In the genomic region with DNA sequence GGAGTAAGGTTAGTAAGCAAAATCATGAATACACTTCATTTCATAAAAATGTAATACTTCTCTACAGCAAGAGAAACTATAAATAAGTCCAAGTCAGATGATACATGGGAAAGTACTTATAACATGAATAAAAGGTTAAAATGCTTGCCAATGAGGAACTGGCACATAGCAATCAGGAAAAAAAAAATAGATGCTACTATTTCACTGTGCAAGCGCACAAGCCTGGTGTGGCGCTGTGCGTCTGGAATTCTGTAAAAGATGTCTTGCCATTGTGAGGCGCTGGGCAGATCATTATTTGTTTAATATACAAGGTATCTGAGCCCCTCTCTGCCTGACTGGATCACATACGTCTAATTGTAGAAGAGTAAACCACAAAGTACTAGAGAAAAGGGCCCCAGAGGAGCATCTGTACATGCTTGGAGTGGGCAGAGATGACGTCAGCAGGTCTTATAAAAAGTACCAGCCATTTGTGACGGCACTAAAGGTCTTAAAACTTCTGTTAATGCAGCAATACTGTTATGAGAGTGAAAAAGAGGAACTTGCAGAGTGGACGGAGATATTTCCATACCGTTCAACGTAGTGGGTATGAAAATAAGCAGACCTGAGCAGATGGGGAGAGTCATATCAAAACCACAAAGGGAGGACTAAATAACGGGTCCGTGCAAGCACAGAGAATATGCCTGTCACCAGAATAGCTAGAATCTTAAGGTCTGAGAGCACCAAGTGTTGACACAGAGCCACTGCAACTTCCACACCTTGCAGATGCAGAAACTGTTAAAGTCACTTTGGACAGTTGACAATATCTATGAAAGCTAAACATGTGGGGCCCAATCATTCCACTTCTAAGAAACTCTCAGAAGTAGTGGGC, we compare ENCODE assay signal across 16 mouse cellular contexts. TPM values are rescaled to one million over a fixed set of nuclear protein-coding genes. Genes with fewer than 3 reads are reported as not detected.
A peak's percentile ranks its signal among the peaks of the same experiment; 100 is the strongest.
DNase-seq lines count a peak whose midpoint lies in the region; ATAC-seq and TF ChIP-seq lines count a peak whose summit lies in the region.
"Had no signal": no experiment of that assay in that cellular context is flagged by ENCODE, and none has a peak within 500 bp of the region (broad histone marks: within the 10 kb centered on the region; RNA-seq: fewer than 3 reads in every experiment).

No protein-coding gene starts in this region.

- no peak for TF ChIP-seq EP300 in lung, postnatal 0 days (IDR thresholded peaks at IDR 0.05)
- peak; percentile 99 for TF ChIP-seq EP300 in CH12.LX (IDR thresholded peaks at IDR 0.05; ENCODE audit: low read length)

- H3K9me3 ChIP-seq in lung, postnatal 0 days (ENCODE audit: low read length) = no peaks in the 10 kb centered on the region
- peaks cover 15% of the 10 kb centered on the region for H3K9me3 ChIP-seq in CH12.LX (replicated peaks; ENCODE audit: low read length)
- H3K9me3 ChIP-seq in kidney, embryonic 14.5 days (ENCODE audit: control insufficient read depth, low read length) = peaks cover 3% of the 10 kb centered on the region; the same call in 1 of the 2 replicates
- H3K9me3 ChIP-seq: limb, embryonic 10.5 days; lung, embryonic 15.5 days had no signal

- H3K4me3 ChIP-seq in lung, postnatal 0 days (ENCODE audit: low read depth, low read length) = no peak overlapping the region
- no peak overlapping the region for H3K4me3 ChIP-seq in lung, adult 2 months (replicated peaks; ENCODE audit: extremely low read depth, low read depth, low read length)
- no peak overlapping the region for H3K4me3 ChIP-seq in CH12.LX (replicated peaks in 1 of 3; ENCODE audit: low read depth in 2 of 3, low read length in 2 of 3, poor library complexity in 1 of 3)
- H3K4me3 ChIP-seq in kidney, embryonic 14.5 days (ENCODE audit: low read length) = no peak overlapping the region
- H3K4me3 ChIP-seq: erythroblast, embryonic 14.5 days; heart, adult 2 months; limb, embryonic 10.5 days; lung, embryonic 15.5 days; myocyte had no signal

- dilution Hi-C loops in CH12.LX (cut with MboI; ENCODE audit: extremely low pct_ligation_motif_present, extremely low pct_unique_long_range_greater_than_20kb, low sequenced_read_pairs) = no loop called here

- H3K36me3 ChIP-seq in lung, postnatal 0 days (ENCODE audit: insufficient read depth, low read length) = no peaks in the 10 kb centered on the region
- peaks cover 13 to 14% of the 10 kb centered on the region in 2 experiments for H3K36me3 ChIP-seq in CH12.LX (replicated peaks in 1 of 2; ENCODE audit: control insufficient read depth in 1 of 2, insufficient read depth in 1 of 2, low read length in 1 of 2)
- H3K36me3 ChIP-seq in kidney, embryonic 14.5 days (ENCODE audit: control insufficient read depth, insufficient read depth, low read length) = no peaks in the 10 kb centered on the region
- H3K36me3 ChIP-seq: limb, embryonic 10.5 days; lung, embryonic 15.5 days had no signal

- no peaks in the 10 kb centered on the region for H3K27me3 ChIP-seq in lung, postnatal 0 days (replicated peaks; ENCODE audit: insufficient read depth, low read length)
- H3K27me3 ChIP-seq in CH12.LX (replicated peaks) = no peaks in the 10 kb centered on the region
- no peaks in the 10 kb centered on the region for H3K27me3 ChIP-seq in kidney, embryonic 14.5 days (ENCODE audit: control insufficient read depth, insufficient read depth, low read length)
- H3K27me3 ChIP-seq: lung, embryonic 15.5 days had no signal

- WGBS in lung, postnatal 0 days = 70% methylated on average over 12 of the region's 12 CpGs
- 72% methylated on average over 12 of the region's 12 CpGs for WGBS in lung, adult 2 months
- 84% methylated on average over 12 of the region's 12 CpGs for WGBS in kidney, embryonic 14.5 days

- peaks cover 2% of the 10 kb centered on the region for H3K79me2 ChIP-seq in CH12.LX (replicated peaks; ENCODE audit: control insufficient read depth, extremely low read depth, insufficient read depth, poor library complexity, severe bottlenecking)

- no peak overlapping the region for H3K27ac ChIP-seq in lung, postnatal 0 days (ENCODE audit: low read length)
- H3K27ac ChIP-seq in CH12.LX (ENCODE audit: insufficient read depth, low read depth) = peak overlapping the region; percentile 99
- no peak overlapping the region for H3K27ac ChIP-seq in kidney, embryonic 14.5 days (ENCODE audit: low read depth, low read length)
- H3K27ac ChIP-seq: heart, adult 2 months; limb, embryonic 10.5 days; lung, embryonic 15.5 days had no signal

- peak; percentile 71 for TF ChIP-seq RAD21 in CH12.LX (IDR thresholded peaks at IDR 0.05; ENCODE audit: low read depth, low read length)

- H3K4me2 ChIP-seq in lung, postnatal 0 days (replicated peaks; ENCODE audit: low read depth, low read length) = no peak overlapping the region
- peak overlapping the region; percentile 85 for H3K4me2 ChIP-seq in CH12.LX (ENCODE audit: insufficient read depth, low read depth, poor library complexity, severe bottlenecking)
- no peak overlapping the region for H3K4me2 ChIP-seq in kidney, embryonic 14.5 days (replicated peaks; ENCODE audit: low read depth, low read length)
- H3K4me2 ChIP-seq: lung, embryonic 15.5 days had no signal

- H3K4me1 ChIP-seq in lung, postnatal 0 days (ENCODE audit: insufficient read depth, low read depth, low read length) = no peaks in the 10 kb centered on the region
- no peaks in the 10 kb centered on the region for H3K4me1 ChIP-seq in lung, adult 2 months (ENCODE audit: control insufficient read depth, insufficient read depth, low read length)
- H3K4me1 ChIP-seq in CH12.LX (ENCODE audit: control insufficient read depth in 1 of 2, insufficient read depth in 2 of 2) = peaks cover 9 to 53% of the 10 kb centered on the region in 2 experiments
- no peaks in the 10 kb centered on the region for H3K4me1 ChIP-seq in kidney, embryonic 14.5 days (ENCODE audit: control insufficient read depth, insufficient read depth, low read length)
- H3K4me1 ChIP-seq: lung, embryonic 15.5 days had no signal

- no peak for ATAC-seq in lung, postnatal 0 days
- ATAC-seq in granulocyte monocyte progenitor cell, adult 5-6 weeks (replicated peaks; ENCODE audit: poor library complexity, severe bottlenecking) = peak; percentile 82
- ATAC-seq in neutrophil, adult 5-6 weeks (ENCODE audit: extremely low read depth, insufficient number of reproducible peaks, low FRiP score, poor library complexity, severe bottlenecking) = peak; percentile 74
- ATAC-seq in kidney, embryonic 14.5 days (ENCODE audit: low FRiP score, low TSS enrichment) = no peak

- in situ Hi-C loops in CH12.LX (cut with MboI; ENCODE audit: low pct_ligation_motif_present, low pct_unique_long_range_greater_than_20kb, low sequenced_read_pairs) = no loop called here

- no peak overlapping the region for H3K9ac ChIP-seq in lung, postnatal 0 days (replicated peaks; ENCODE audit: low read depth)
- peak overlapping the region; percentile 73 for H3K9ac ChIP-seq in CH12.LX (ENCODE audit: insufficient read depth, low read depth)
- no peak overlapping the region for H3K9ac ChIP-seq in kidney, embryonic 14.5 days (ENCODE audit: low read depth, low read length)
- H3K9ac ChIP-seq: lung, embryonic 15.5 days had no signal

- no peak for TF ChIP-seq POLR2A in lung, adult 2 months (IDR thresholded peaks at IDR 0.05; ENCODE audit: borderline replicate concordance, extremely low read depth, low read depth, low read length)
- TF ChIP-seq POLR2A in CH12.LX (IDR thresholded peaks at IDR 0.05; ENCODE audit: low read depth, low read length) = peak; percentile 46; the same call in 1 of the 2 replicates

- no peak for TF ChIP-seq CTCF in lung, postnatal 0 days (IDR thresholded peaks at IDR 0.05)
- TF ChIP-seq CTCF in lung, adult 2 months (IDR thresholded peaks at IDR 0.05; ENCODE audit: insufficient read depth, low read length) = no peak
- peak in 1 of 2 experiments; percentile 66; a peak in 2 of 4 replicates for TF ChIP-seq CTCF in CH12.LX (conservative IDR thresholded peaks at IDR 0.05 in 1 of 2, IDR thresholded peaks at IDR 0.05 in 1 of 2; ENCODE audit: low read depth in 2 of 2, low read length in 2 of 2)

- peak; percentile 19 for DNase-seq in lung, postnatal 0 days (ENCODE audit: low spot score)
- DNase-seq in lung, adult 2 months = no peak
- peak; percentile 99 for DNase-seq in CH12.LX (ENCODE audit: extremely low read depth)
- no peak for DNase-seq in right cerebral cortex, postnatal 25 days
- DNase-seq in urinary bladder, postnatal 25 days (ENCODE audit: low spot score) = no peak
- DNase-seq: cerebellum, postnatal 36 days; heart, postnatal 4 days; kidney, adult 2 months had no signal

TF ChIP-seq in CH12.LX, 34 proteins besides CTCF, POLR2A, EP300 and RAD21 (continues in another document):
- TF ChIP-seq UBTF (IDR thresholded peaks at IDR 0.05; ENCODE audit: low read depth, low read length) (no peak), ZNF384 (IDR thresholded peaks at IDR 0.05; ENCODE audit: low read depth, low read length) (peak; percentile 69), POLR2AphosphoS2 (IDR thresholded peaks at IDR 0.05; ENCODE audit: low read depth, low read length) (peak; percentile 60), MAX (IDR thresholded peaks at IDR 0.05; ENCODE audit: low read length) (peak; percentile 88; the same call in 1 of the 2 replicates), NELFE (IDR thresholded peaks at IDR 0.05; ENCODE audit: low read depth, low read length) (peak; percentile 68), CHD2 (IDR thresholded peaks at IDR 0.05; ENCODE audit: low read length) (peak; percentile 92), MXI1 (IDR thresholded peaks at IDR 0.05; ENCODE audit: low read depth, low read length) (0 out of 2 replicates have a peak, but pooled peaks have one; percentile 84), ZC3H11A (IDR thresholded peaks at IDR 0.05; ENCODE audit: low read depth, low read length) (no peak), IRF4 (IDR thresholded peaks at IDR 0.05; ENCODE audit: low read depth, low read length) (peak; percentile 98), SIN3A (IDR thresholded peaks at IDR 0.05; ENCODE audit: low read length) (peak; percentile 95), HCFC1 (IDR thresholded peaks at IDR 0.05; ENCODE audit: low read depth, low read length) (peak; percentile 46), NRF1 (IDR thresholded peaks at IDR 0.05; ENCODE audit: low read depth, low read length) (no peak), GABPA (IDR thresholded peaks at IDR 0.05; ENCODE audit: insufficient replicate concordance, low read depth, low read length) (no peak), JUN (IDR thresholded peaks at IDR 0.05; ENCODE audit: insufficient read depth, low read depth, low read length) (peak; percentile 96)

RNA-seq across cellular contexts. Expression of a gene that starts 48.2 kb away (rescaled TPM):
- polyA plus RNA-seq in lung, postnatal 0 days (2015; fragmentation: Nextera tagmentation; extraction: Ambion mirVana) = 14.6 and 15.3 TPM in 2 replicates
- polyA plus RNA-seq in lung, adult 2 months (2012; rRNA removed) = 17.9 and 37.7 TPM in 2 replicates
- 32.1 and 37.6 TPM in 2 replicates for total RNA-seq in CH12.LX (2012; rRNA removed)
- total RNA-seq in CH12.LX (2014; rRNA removed) = 53.9 and 61.0 TPM in 2 replicates
- polyA plus RNA-seq in CH12.LX (2012; ENCODE audit: insufficient read length, low read depth) = 61.8 and 67.6 TPM in 2 replicates
- total RNA-seq in granulocyte monocyte progenitor cell, adult 5-6 weeks (2014; fragmentation: Nextera tagmentation) = 22.0 and 23.1 TPM in 2 replicates
- 17.5 and 24.6 TPM in 2 replicates for total RNA-seq in granulocyte monocyte progenitor cell, adult 5-6 weeks (2017)
- 91.3 and 91.4 TPM in 2 replicates for total RNA-seq in neutrophil, adult 5-6 weeks (2017)
- 26.7 and 28.0 TPM in 2 replicates for polyA plus RNA-seq in kidney, embryonic 14.5 days (2014; fragmentation: Nextera tagmentation; extraction: Ambion mirVana)

Comparison
In these comparisons a context has a peak if more than half of its experiments do, and no peak if none do; other contexts are left out.
1. DNase-seq: peak in lung, postnatal 0 days (single experiment) and CH12.LX (single experiment); none in lung, adult 2 months (single experiment), right cerebral cortex, postnatal 25 days (single experiment) and urinary bladder, postnatal 25 days (single experiment).
2. ATAC-seq: peak in granulocyte monocyte progenitor cell, adult 5-6 weeks (single experiment) and neutrophil, adult 5-6 weeks (single experiment); none in lung, postnatal 0 days (single experiment) and kidney, embryonic 14.5 days (single experiment).